Mouse (Mus musculus): ENCODE measurements around the gene Mdm1.

GRCm38 (mm10) chr10:118150866-118151265 is 9.3 kb downstream of the Mdm1 start:
- no peak for TF ChIP-seq CTCF (IDR thresholded peaks at IDR 0.05; ENCODE audit: borderline replicate concordance, control insufficient read depth, extremely low read depth, insufficient read depth, low read length, poor library complexity)
- TF ChIP-seq POLR2A (IDR thresholded peaks at IDR 0.05; ENCODE audit: control insufficient read depth, extremely low read depth, insufficient read depth, low read length, poor library complexity) = no peak

All from thymus, adult 2 months (tissue).